Mouse (Mus musculus) midbrain, embryonic 14.5 days (tissue): ENCODE results near the gene Glo1. TPM values are rescaled to one million over a fixed set of nuclear protein-coding genes. Genes with fewer than 3 reads are reported as not detected.

Experiments
- ATAC-seq: fragments of 200-750 bp; cut with Nextera tagmentation; 2 replicates; pipeline ENCODE4 v1.8.0; 2017; ENCODE audit warnings: moderate number of reproducible peaks, moderate library complexity; ENCODE audit not compliant: low FRiP score, low TSS enrichment
- DNase-seq: peaks from one replicate; pipeline ENCODE4 v3.0.0-alpha.2; 2015
- H3K27ac ChIP-seq: fragments of 300-500 bp; sonication (generic); replicated peaks from 2 replicates; pipeline ENCODE4 v1.5.1; 2014; ENCODE audit warnings: mild to moderate bottlenecking, low read depth, low read length, moderate library complexity
- H3K27me3 ChIP-seq: fragments of 300-500 bp; sonication (generic); 2 replicates; pipeline ENCODE4 v1.6.1; 2014; ENCODE audit warnings: low read length, control low read depth, mixed read lengths; ENCODE audit not compliant: control insufficient read depth, insufficient read depth
- H3K36me3 ChIP-seq: fragments of 300-500 bp; sonication (generic); 2 replicates; pipeline ENCODE4 v1.6.1; 2014; ENCODE audit warnings: low read length, control low read depth; ENCODE audit not compliant: control insufficient read depth, insufficient read depth
- H3K4me1 ChIP-seq: fragments of 300-500 bp; sonication (generic); 2 replicates; pipeline ENCODE4 v1.6.1; 2014; ENCODE audit warnings: mild to moderate bottlenecking, antibody characterized with exemption, low read length, control low read depth; ENCODE audit not compliant: control insufficient read depth, insufficient read depth
- H3K4me2 ChIP-seq: fragments of 300-500 bp; sonication (generic); 2 replicates; pipeline ENCODE4 v1.6.1; 2014; ENCODE audit warnings: mild to moderate bottlenecking, low read length, moderate library complexity
- H3K4me3 ChIP-seq: fragments of 300-500 bp; sonication (generic); replicated peaks from 2 replicates; pipeline ENCODE4 v1.5.1; 2014; ENCODE audit warnings: low read depth, low read length
- H3K9ac ChIP-seq: fragments of 300-500 bp; sonication (generic); replicated peaks from 2 replicates; pipeline ENCODE4 v1.6.1; 2014; ENCODE audit warnings: mild to moderate bottlenecking, low read length, moderate library complexity
- H3K9me3 ChIP-seq: fragments of 300-500 bp; sonication (generic); 2 replicates; pipeline ENCODE4 v1.6.1; 2016; ENCODE audit warnings: low read length, control low read depth, mixed read lengths; ENCODE audit not compliant: control insufficient read depth
- WGBS: fragments of 180-500 bp; shearing (Covaris S2); extraction: QIAGEN DNeasy Blood & Tissue Kit; methylation state at CpG from one replicate; pipeline ENCODE4 v1.1.7; 2014; 5-methylcytosine and 5-hydroxymethylcytosine counted together
- polyA plus RNA-seq: library from polyadenylated mRNA; unstranded; fragments of >200 nt; fragmentation: Nextera tagmentation; extraction: Ambion mirVana; gene quantifications from 2 replicates; pipeline ENCODE4 v1.2.1, GENCODE M21; 2014

Glo1 gene
- polyA plus RNA-seq, 1 experiment from 2014 or later = 160 TPM

GRCm38 (mm10) chr17:30570173-30570572, 56.5 kb downstream of the Glo1 start:
- no peak for DNase-seq
- Histone ChIP-seq H3K27ac (no peak overlapping the region), H3K36me3 (no peaks in the 10 kb centered on the region), H3K4me2 (no peak overlapping the region), H3K4me3 (no peak overlapping the region), H3K4me1 (peaks cover 6% of the 10 kb centered on the region), H3K9ac (no peak overlapping the region), H3K9me3 (no peaks in the 10 kb centered on the region), H3K27me3 (no peaks in the 10 kb centered on the region)
- no peak for ATAC-seq
- WGBS = 76% methylated on average over 8 of the region's 8 CpGs

- Histone ChIP-seq H3K36me3 (no peaks in the 10 kb centered on the region), H3K4me3 (no peak overlapping the region), H3K4me2 (no peak overlapping the region), H3K27ac (no peak overlapping the region), H3K4me1 (no peaks in the 10 kb centered on the region), H3K9me3 (no peaks in the 10 kb centered on the region), H3K27me3 (no peaks in the 10 kb centered on the region), H3K9ac (no peak overlapping the region)
- ATAC-seq (no peak), DNase-seq (no peak)
These were observed 58.2 kb downstream of the Glo1 start for GRCm38 (mm10) chr17:30568473-30568872.

- Histone ChIP-seq H3K4me3 (no peak overlapping the region), H3K9ac (no peak overlapping the region), H3K27me3 (no peaks in the 10 kb centered on the region), H3K4me2 (no peak overlapping the region), H3K27ac (no peak overlapping the region), H3K36me3 (no peaks in the 10 kb centered on the region), H3K4me1 (no peaks in the 10 kb centered on the region), H3K9me3 (no peaks in the 10 kb centered on the region)
- no peak for ATAC-seq
- DNase-seq = no peak
- WGBS = 84% methylated on average over 7 of the region's 7 CpGs
These were observed 61.7 kb downstream of the Glo1 start for GRCm38 (mm10) chr17:30564971-30565370.

GRCm38 (mm10) chr17:30564407-30564806, 62.3 kb downstream of the Glo1 start:
- H3K9me3 ChIP-seq = no peaks in the 10 kb centered on the region
- H3K27ac ChIP-seq = no peak overlapping the region
- H3K36me3 ChIP-seq = no peaks in the 10 kb centered on the region
- H3K9ac ChIP-seq = no peak overlapping the region
- DNase-seq (no peak), ATAC-seq (no peak)
- WGBS = 95% methylated on average over 3 of the region's 3 CpGs
- no peaks in the 10 kb centered on the region for H3K27me3 ChIP-seq
- no peak overlapping the region for H3K4me3 ChIP-seq
- H3K4me2 ChIP-seq = no peak overlapping the region
- H3K4me1 ChIP-seq = no peaks in the 10 kb centered on the region

GRCm38 (mm10) chr17:30563484-30564075, 63.1 kb downstream of the Glo1 start:
- H3K4me1 ChIP-seq = no peaks in the 10 kb centered on the region
- H3K36me3 ChIP-seq = no peaks in the 10 kb centered on the region
- DNase-seq = no peak
- no peak overlapping the region for H3K4me3 ChIP-seq
- no peak for ATAC-seq
- no peaks in the 10 kb centered on the region for H3K9me3 ChIP-seq
- H3K9ac ChIP-seq = no peak overlapping the region
- no peaks in the 10 kb centered on the region for H3K27me3 ChIP-seq
- WGBS = 79% methylated on average over 6 of the region's 6 CpGs
- H3K4me2 ChIP-seq = no peak overlapping the region
- no peak overlapping the region for H3K27ac ChIP-seq

- Histone ChIP-seq H3K36me3 (no peaks in the 10 kb centered on the region), H3K4me3 (no peak overlapping the region), H3K9me3 (no peaks in the 10 kb centered on the region), H3K4me1 (no peaks in the 10 kb centered on the region), H3K9ac (no peak overlapping the region), H3K27me3 (no peaks in the 10 kb centered on the region), H3K4me2 (no peak overlapping the region), H3K27ac (no peak overlapping the region)
- WGBS = 93% methylated on average over 2 of the region's 2 CpGs
- DNase-seq (no peak), ATAC-seq (no peak)
These were observed 63.9 kb downstream of the Glo1 start for GRCm38 (mm10) chr17:30562770-30563169.

- 52% methylated on average over 3 of the region's 3 CpGs for WGBS
- no peak for ATAC-seq
- no peak overlapping the region for H3K4me3 ChIP-seq
- no peak overlapping the region for H3K27ac ChIP-seq
- H3K27me3 ChIP-seq = no peaks in the 10 kb centered on the region
- H3K36me3 ChIP-seq = no peaks in the 10 kb centered on the region
- peak; percentile 43 for DNase-seq
- no peaks in the 10 kb centered on the region for H3K4me1 ChIP-seq
- no peak overlapping the region for H3K4me2 ChIP-seq
- H3K9ac ChIP-seq = no peak overlapping the region
- H3K9me3 ChIP-seq = no peaks in the 10 kb centered on the region
These were observed 67.1 kb downstream of the Glo1 start for GRCm38 (mm10) chr17:30559536-30559935.

- H3K27ac ChIP-seq = no peak overlapping the region
- DNase-seq (no peak), ATAC-seq (no peak)
- 74% methylated on average over 2 of the region's 2 CpGs for whole genome bisulfite sequencing
- no peaks in the 10 kb centered on the region for H3K36me3 ChIP-seq
- no peaks in the 10 kb centered on the region for H3K4me1 ChIP-seq
- H3K9me3 ChIP-seq = no peaks in the 10 kb centered on the region
- no peak overlapping the region for H3K4me3 ChIP-seq
- H3K4me2 ChIP-seq = no peak overlapping the region
- no peak overlapping the region for H3K9ac ChIP-seq
- H3K27me3 ChIP-seq = no peaks in the 10 kb centered on the region
These were observed 68.0 kb downstream of the Glo1 start for GRCm38 (mm10) chr17:30558623-30559022.

- DNase-seq (no peak), ATAC-seq (no peak)
- no peak overlapping the region for H3K9ac ChIP-seq
- H3K4me1 ChIP-seq = no peaks in the 10 kb centered on the region
- WGBS = 89% methylated on average over 3 of the region's 3 CpGs
- H3K36me3 ChIP-seq = no peaks in the 10 kb centered on the region
- H3K9me3 ChIP-seq = no peaks in the 10 kb centered on the region
- no peak overlapping the region for H3K27ac ChIP-seq
- H3K27me3 ChIP-seq = no peaks in the 10 kb centered on the region
- H3K4me3 ChIP-seq = no peak overlapping the region
- no peak overlapping the region for H3K4me2 ChIP-seq
These were observed 70.2 kb downstream of the Glo1 start for GRCm38 (mm10) chr17:30556512-30556911.
